Mouse (Mus musculus) frontal cortex, postnatal 10 days (tissue): ENCODE data around the gene Dnajc11.
A peak's percentile ranks its signal among the peaks of the same experiment; 100 is the strongest.

Experiments used
- DNase-seq, 2 experiments: peaks; one replicate each; pipeline ENCODE4 v3.0.0; 2022; ENCODE audit warnings: low spot score in 2 of 2, mixed read lengths in 1 of 2

The Dnajc11 gene

DNA sequence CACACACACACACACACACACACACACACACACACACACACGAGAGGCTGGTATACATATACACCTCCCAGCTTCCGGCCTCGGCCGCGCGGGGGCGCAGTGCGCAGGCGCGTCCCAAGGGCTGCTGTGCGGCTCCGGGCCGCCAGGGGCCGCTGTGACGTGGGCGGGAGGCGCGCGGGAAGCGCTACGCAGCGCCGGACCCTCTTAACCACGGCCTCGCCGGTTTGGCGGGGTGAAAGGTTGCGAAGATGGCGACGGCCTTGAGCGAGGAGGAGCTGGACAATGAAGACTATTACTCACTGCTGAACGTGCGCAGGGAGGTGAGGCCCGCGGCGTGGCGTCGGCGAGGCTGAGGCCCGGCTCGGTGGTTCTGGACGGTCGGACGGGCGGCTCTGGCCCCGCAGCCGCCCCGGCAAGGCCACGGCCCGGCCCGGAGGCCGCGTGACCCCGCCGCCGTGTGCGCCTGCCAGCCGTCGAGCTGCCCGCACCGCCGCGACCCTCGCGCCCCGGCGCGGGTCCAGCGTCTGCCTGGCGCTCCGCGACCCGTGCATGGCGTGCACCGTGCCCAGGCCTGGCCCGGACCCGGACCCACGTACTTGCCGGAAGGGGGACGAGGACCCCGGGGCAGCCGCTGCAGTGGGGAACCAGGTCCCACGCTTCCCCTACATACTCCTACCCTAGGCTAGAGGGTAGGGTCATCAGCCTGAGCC is at the start of gene Dnajc11:
TSS of gene Dnajc11 (plus strand) at position 187 of the 710 bp plus-strand sequence.
- peak; percentile 85 to 90 for DNase-seq

DNA sequence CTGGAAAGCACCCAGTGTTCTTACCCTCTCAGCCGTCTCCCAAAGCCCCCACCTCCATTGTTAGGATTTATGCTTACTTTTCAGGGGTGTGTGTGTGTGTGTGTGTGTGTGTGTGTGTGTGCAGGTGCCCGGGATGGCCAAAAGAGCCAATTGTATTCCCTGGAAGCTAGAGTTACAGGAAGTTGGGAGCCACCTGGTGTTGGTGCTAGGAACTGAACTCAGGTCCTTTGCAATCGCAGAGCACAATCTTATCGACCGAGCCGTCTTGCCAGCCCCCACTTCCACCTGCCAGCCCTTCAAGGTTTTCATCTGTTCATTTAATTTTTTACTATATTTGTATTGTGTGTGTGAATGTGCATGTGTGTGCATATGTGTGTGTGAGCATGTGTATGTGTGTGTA is 40.2 kb upstream of the Dnajc11 start:
- no peak for DNase-seq

DNA sequence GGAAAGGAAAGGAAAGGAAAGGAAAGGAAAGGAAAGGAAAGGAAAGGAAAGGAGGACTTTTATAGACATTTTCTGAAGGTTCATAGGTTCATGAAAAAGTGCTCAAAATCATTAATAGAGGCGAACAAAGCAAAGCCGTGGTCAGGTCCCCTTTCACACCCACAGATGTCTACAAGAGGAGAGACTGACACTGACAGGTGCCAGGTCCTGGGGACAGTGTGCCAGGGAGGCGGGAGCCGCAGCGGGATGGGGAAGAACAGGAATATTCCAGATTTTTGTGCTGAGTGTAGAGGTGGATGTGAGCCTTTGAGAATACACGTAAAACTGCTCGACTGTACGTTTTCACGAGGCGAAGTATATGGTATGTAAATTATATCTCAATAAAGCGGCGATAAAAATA is 38.6 kb upstream of the Dnajc11 start:
- DNase-seq, result no peak

DNA sequence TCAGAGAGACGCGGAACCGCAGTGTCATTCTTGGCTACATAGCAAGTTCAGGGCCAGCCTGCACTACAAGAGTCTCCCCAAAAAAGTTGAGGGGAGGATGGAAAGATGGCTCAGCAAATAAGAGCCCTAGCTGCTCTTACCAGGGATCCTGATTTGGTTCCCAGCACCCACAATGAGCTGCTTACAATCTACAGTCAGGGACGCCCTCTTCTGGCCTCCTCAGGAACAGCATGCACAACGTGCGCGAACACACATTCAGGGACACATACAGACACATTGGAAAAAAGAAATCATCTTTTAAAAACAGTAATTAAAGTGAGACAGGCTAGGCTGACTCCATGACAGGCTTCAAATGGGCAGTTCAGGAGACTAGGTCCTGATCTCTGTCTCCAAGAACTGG is 37.9 kb upstream of the Dnajc11 start:
- no peak for DNase-seq

DNA sequence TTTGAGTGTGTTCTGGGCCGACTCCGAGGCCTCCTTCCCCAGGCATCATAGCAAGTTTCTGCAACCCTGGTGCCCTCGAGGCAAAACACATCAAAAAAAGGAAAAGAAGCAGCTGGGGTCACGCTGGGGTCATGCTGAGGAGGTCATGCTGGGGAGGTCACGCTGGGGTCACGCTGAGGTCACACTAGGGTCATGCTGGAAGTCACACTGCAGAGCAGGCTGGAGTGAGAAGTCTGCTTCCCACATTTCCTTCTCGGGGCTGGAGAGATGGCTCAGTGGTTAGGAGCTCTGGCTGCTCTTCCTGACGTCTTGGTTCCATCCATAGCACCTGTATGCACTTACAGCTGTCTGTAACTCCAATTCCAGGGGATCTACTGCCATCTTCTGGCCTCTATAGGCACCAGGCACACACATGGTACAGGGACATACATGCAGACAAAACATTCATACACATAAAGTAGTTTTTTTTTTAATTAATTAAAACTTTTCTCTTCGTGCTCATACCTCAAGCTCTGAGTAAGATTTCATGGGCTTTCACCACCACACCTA is 36.3 kb upstream of the Dnajc11 start:
- DNase-seq, result no peak

DNA sequence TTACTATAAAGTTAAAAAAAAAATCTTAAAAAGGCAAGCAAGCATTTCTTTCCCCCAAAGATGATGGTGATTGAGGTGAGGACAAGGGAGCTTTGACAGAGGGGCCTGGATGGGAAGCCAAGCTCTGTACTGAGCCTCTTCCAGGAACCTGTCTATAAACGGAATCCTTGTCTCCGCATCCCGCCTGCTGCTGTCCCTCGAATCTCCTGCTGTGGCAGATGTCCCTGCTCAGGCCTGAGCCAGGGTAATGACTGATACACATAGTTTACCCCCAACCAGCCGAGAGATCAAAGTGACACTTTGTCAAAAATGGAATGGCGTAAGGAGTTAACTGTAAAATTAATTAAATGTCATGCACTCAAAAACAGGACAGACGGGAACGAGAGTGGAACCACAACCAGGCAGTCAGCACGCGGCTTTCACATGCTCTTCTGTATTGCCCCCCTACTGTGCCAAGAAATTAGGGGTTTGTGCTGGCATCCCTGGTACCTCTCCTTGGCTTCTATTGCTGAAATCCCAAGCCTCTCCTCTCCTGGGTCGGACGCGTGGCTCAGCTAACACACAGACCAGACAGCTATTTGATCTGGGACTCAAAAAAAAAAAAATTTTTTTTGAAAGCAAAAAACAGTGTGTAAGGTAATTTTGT is 34.8 kb upstream of the Dnajc11 start:
- no peak for DNase-seq

DNA sequence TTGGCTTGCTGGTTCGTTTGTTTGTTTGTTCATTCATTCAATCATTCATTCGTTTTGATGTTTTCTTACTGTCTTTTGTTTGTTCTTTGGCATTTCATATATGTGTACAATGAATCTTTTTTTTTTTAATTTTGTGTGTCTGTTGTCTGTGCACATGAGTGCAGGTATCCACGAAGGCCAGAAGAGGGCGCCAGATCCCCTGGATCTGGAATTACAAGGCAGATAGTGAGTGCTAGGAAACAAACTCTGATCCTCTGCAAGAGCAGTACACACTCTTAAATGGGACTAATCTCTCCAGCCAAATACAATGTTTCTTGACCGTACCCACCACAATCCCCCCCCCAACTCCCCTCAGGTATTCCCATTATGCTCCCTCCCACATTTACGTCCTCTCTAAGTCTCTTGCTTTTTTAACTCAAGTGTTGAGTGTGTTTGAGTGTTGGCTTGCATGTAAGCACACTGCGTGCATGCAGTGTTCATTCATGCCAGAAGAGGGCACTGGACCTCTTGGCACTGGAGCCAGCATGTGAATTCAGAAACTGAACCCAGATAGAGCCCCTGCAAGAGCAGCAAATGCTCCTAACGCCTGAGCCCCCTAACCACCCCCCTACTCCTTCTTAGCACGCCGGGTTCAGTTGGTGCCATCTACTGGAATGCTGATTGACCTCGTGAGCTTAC is 33.6 kb upstream of the Dnajc11 start:
- DNase-seq, result no peak

DNA sequence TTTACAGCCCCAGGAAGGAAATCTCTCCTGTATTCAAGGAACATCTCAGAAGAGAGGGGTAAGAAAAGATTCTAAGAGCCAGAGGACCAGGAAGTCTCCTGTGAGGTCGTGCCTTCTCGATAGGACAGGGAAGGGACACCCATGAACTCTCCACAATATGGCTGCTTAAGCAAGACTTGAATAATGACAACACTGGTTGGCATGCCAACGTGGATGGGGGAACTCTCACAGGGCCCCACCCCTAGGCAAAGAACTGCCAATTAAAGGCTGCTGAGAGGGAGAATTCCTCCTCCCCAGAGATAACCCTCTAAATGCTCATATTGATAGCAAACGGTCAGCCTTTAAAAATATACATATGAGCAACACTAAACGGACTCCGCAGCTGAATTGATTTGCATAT is 32.8 kb upstream of the Dnajc11 start:
- no peak for DNase-seq

DNA sequence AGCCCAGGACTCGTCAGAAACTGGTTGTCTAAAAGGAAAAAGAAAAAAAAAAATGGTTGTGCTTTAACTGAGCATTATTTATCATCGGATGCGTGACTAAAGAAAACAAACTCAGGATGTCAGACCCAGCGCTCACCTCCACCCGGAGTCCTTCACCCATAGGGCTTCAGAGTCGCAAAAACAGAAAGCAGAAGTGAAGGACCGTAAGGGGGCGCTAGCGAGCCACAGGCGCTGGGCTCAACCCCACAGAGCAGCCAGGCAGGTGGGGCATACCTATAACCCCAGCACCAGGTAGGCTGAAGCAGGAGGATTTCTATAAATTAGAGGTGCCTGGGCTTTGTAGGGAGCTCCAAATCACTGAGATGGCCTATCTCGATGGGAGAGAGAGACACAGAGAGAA is 32.1 kb upstream of the Dnajc11 start:
- no peak for DNase-seq

DNA sequence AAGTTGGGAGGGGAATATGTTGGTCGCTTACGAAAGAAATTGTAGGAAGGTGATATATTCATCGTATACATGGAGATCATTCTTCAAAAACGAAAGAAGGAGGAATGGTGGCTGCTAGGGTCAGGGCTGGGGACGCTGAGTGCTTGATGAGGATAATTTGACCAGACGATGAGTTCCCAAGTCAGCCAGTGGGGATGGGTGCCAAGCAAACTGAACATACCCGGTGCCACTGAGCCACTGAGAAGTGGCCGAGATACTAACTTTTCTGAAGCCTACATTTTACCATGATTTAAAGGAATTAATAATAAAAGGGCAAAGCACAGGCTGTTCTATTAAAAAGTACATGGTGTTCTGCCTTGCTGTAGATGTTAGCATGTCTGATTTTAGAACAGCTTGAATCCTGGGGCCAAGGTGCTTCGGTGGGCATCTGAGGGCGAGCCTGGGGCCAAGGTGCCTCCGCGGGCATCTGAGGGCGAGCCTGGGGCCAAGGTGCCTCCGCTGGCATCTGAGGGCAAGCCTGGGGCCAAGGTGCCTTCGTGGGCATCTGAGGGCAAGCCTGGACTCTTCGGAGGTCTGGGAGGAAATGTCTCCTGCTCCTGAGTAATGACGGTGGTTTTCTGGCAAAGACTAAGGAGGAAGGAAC is 31.3 kb upstream of the Dnajc11 start:
- no peak for DNase-seq

DNA sequence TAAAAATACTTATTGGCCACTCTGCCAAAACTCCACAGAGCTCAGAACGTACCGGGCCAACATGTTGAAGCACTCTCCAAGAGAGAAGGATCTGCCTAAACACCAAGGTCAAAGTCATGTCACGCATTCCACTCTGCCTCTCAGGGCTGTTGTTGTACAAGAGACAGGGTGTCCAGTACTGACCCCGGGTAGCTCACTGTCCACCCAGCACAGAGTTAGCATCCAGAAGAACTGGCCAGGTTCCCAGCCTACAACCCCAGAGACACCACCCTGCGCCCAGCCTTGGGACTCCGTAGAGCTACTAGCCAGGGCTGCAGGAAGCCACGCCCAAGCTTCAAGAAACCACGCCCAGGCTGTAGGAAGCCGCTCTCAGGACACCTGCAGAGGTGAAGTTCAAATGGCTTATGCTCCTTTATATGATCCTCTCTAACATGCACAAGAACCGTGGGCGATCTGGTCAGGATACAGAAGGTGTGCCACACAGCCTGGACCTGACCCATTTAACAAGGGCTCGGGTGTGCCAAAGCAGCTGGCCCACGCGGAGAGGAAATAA is 30.7 kb upstream of the Dnajc11 start:
- DNase-seq, result no peak

DNA sequence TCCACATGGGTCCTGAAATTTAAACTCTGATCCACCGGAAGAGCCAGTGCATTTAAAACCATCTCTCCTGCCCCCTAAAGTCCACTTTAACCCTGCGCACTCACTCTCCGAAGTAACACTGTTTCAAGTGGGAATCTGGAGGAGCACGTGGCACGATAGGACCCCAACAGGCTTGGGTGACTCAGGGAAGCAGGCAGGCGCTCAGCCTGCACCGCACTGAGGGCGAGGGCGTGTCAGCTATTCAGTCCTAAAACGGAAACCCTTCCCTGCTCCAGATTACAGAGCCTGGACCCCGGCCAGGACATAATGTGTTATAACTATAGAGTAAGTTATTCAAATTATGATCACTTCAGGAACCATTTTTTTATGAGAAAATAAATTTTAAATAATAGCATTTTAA is 29.4 kb upstream of the Dnajc11 start:
- DNase-seq, result no peak

DNA sequence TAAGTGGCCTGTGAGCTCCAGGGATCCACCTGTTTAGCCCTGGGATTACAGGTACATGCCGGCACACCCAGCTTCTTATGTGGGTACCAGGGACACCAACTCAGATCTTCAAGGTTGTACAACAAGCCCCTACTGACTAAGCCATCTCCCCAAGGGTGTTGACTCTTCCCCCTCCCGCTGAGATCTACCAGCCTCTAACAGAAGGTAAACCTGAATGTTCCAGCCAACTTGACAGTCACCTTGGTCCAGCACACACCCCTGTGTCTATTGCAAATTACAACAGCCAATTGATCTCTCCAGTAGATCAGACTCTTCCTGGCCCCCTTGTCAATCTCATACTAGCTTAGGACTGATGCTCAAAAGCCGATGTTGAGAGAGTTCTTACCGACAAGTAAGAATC is 27.9 kb upstream of the Dnajc11 start:
- DNase-seq, result no peak

DNA sequence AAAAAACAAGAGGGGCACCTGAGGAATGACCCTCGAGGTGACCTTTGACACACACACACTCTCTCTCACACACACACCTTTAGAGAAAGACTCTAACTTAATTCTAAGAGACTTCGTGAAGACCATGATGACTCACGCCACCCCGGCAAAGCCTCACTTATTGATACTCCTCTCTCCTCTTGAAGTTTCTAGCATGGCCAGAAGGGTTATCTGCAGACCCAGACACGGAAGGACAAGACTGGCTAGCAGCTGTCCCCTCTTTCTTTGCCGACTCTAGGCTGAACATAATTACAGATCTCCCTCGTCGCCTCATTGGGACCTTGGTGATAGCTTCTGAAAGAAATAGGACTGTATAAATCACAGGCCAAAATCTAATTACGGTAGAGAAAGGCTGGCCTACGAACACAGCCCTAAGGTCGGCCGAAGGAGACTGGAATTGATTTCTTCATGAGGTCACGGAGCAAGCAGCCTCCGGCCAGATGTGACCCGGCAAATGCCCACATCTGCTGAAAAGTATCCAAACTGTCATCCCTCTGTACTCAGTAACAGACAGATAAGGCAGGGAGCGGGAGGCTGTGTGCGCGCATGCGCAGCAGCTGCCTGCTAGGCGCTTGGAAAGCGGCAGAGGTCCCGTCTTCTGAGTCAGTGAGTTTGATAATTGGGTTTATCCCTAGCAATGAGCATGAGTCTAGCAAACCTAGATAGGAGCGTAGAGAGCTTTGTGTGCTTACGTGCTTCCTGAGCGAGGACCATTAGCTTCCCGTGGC is 25.7 kb upstream of the Dnajc11 start:
- no peak for DNase-seq

DNA sequence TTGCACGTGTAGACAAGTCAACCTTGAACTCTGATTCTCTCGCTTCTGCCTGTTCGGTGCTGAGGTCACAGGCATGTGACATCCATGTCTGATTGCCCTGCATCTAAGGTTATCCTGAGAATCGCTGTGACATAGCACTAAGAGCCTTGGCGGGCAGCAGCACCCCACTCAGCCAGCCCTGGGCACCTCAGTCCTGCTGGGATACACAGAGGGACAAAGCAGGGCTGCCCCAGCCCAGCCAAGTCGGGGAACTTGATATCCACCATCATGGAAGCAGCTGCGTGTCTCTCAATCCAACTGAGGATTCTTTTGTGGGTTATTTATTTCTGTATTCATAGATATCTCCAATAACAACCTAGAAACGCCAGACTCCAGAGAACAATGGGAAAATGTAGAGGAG is 24.7 kb upstream of the Dnajc11 start:
- DNase-seq, result no peak

DNA sequence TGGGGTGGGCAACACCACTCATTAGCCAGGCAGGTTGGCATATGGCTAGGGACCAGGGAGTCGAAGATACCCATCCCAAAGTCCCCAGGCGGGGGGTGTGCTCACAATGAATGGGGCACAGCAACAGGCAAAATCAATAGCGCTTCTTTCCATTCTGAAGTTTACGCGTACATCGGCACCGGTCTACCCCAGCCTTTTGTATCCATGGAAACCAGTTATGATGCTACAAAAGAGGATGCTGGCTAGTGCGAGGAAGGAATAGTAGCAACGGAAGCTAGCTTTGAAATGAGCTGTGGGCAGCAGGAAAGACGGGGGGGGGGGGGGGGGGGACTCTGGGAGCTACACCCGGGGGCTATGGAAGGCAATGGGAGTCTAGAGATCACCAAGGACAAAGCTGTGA is 17.2 kb upstream of the Dnajc11 start:
- no peak for DNase-seq

DNA sequence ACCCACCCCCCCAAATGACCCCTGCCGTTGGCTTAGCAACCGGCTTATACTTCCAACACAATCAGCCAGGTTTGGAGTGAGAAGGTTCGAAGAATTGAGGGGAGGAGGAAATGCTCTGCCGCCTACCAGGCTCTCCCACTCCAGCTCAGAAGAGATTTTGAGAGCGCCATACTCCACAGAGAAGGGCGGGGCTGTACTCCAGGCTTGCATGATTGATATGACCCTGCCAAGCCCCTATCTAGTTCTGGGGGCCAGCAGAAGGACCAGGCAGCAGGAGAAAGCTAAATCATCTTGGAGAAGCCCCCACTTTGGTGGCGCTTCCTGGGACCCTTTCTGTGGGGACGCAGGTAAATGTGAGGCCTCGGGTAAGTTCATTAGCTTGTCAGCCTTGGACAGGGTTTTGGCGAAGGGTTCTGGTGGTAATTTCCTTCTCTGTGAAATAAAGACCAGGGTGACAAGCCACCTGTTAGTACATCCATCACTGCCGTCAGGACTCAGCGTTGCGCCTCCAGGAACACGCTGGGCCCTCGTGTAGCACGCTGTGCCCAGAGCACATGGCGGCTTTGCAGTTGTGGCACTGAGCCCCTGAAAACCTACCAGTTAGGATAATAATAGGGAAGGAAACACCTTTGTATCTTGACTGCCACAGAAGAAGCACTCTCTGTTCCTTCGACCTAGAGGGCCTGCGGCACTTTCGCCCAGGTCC is 14.2 kb upstream of the Dnajc11 start:
- no peak for DNase-seq

DNA sequence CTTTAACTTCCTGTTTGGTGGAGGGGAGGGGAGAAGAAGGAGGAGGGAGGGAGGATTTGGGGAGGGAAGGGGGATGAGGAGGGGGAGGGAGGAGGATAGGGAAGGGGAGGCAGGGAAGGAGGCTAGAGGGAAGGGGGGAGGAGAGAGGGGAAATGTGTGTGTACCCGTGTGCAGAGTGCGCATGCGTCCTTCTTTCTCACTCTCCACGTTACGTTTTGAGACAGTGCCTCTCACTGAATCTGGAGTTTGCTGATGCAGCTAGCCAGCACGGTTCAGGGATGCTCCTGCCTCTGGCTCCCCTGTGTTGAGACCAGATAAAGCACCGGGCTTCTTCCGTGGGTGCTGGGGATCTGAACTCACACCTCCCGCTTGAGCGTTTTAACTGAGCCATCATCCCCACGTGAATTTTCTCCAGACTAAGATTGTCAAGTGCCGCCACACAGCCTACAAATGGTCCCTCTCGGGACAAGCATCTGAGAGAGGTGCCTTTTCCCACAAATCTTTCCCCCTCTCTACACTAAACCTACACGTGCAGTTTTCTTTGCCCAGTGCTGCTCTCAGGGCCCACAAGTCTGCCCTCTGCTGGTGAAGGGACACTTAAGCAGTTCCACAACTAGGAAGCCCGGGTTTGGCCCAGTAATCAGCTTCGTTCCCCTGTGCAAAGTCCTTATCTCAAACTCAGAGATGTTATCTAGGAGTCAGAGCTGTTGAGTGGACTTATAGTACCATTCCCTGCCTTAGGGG is 13.4 kb upstream of the Dnajc11 start:
- DNase-seq, result peak in 1 of 2 experiments; percentile 42

DNA sequence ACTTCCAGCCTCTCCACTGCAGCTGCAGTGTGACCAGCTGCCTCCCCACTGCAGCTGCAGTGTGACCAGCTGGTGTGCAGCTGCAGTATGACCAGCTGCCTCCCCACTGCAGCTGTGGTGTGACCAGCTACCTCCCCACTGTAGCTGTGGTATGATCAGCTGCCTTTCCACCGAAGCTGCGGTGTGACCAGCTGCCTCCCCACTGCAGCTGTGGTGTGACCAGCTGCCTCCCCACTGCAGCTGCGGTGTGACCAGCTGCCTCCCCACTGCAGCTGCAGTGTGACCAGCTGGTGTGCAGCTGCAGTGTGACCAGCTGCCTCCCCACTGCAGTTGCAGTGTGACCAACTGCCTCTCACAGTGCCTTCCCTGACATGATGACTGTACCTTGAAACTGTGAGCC is 11.4 kb upstream of the Dnajc11 start:
- DNase-seq, result no peak
